Mouse (Mus musculus) MEL (cell line): ENCODE data around the gene Snapc4. TPM values are rescaled to one million over a fixed set of nuclear protein-coding genes. Genes with fewer than 3 reads are reported as not detected.

Source experiments
- DNase-seq: peaks from one replicate; pipeline ENCODE4 v3.0.0; 2011; ENCODE audit warnings: low read depth, low spot score
- H3K27ac ChIP-seq: 2 replicates; pipeline ENCODE4 v1.5.1; 2012; ENCODE audit warnings: low read depth, mild to moderate bottlenecking, control low read depth, low read length, moderate library complexity; ENCODE audit not compliant: control insufficient read depth
- H3K27me3 ChIP-seq, 2 experiments: fragments of 150-350 bp in 1 of 2; sonication (generic) in 1 of 2; 2 replicates each; pipeline ENCODE4 v1.6.1; 2012; ENCODE audit warnings: low read length in 2 of 2, mild to moderate bottlenecking in 2 of 2, improper control_type of control experiment in 1 of 2, moderate library complexity in 1 of 2; ENCODE audit not compliant: insufficient read depth in 2 of 2, control insufficient read depth in 1 of 2
- H3K36me3 ChIP-seq, 2 experiments: 2 replicates each; pipeline ENCODE4 v1.6.1; 2012 to 2014; ENCODE audit warnings: low read length in 2 of 2, improper control_type of control experiment in 1 of 2, inconsistent platforms in 1 of 2, mild to moderate bottlenecking in 1 of 2; ENCODE audit not compliant: insufficient read depth in 2 of 2, control insufficient read depth in 1 of 2
- H3K4me1 ChIP-seq, 2 experiments: fragments of 150-350 bp in 1 of 2; sonication (generic) in 1 of 2; 2 replicates each; pipeline ENCODE4 v1.6.1; 2012; ENCODE audit warnings: low read length in 2 of 2, improper control_type of control experiment in 1 of 2, mild to moderate bottlenecking in 1 of 2; ENCODE audit not compliant: insufficient read depth in 2 of 2, control insufficient read depth in 1 of 2
- H3K4me3 ChIP-seq, 2 experiments: fragments of 150-350 bp in 1 of 2; sonication (generic) in 1 of 2; 2 replicates each; pipeline ENCODE4 v1.5.1; 2012; ENCODE audit warnings: low read depth in 2 of 2, low read length in 2 of 2, mild to moderate bottlenecking in 2 of 2, moderate library complexity in 2 of 2, control low read depth in 1 of 2, improper control_type of control experiment in 1 of 2; ENCODE audit not compliant: control insufficient read depth in 1 of 2, insufficient read depth in 1 of 2
- H3K79me2 ChIP-seq: 2 replicates; pipeline ENCODE4 v1.6.1; 2012; ENCODE audit warnings: mild to moderate bottlenecking, low read length, moderate library complexity; ENCODE audit not compliant: control insufficient read depth, poor library complexity, insufficient read depth
- H3K9ac ChIP-seq: 2 replicates; pipeline ENCODE4 v1.6.1; 2012; ENCODE audit warnings: low read depth, mild to moderate bottlenecking, control low read depth, low read length, moderate library complexity; ENCODE audit not compliant: control insufficient read depth, poor library complexity, severe bottlenecking
- H3K9me3 ChIP-seq: fragments of 150-350 bp; sonication (generic); replicated peaks from 2 replicates; pipeline ENCODE4 v1.6.1; 2012; ENCODE audit warnings: mild to moderate bottlenecking, low read length, improper control_type of control experiment, moderate library complexity; ENCODE audit not compliant: insufficient read depth
- BHLHE40 ChIP-seq: IDR thresholded peaks from 2 replicates; pipeline ENCODE4 v1.6.1; 2012; ENCODE audit warnings: low read depth, mild to moderate bottlenecking, inconsistent platforms, low read length, improper control_type of control experiment, borderline replicate concordance
- CHD1 ChIP-seq: IDR thresholded peaks from 2 replicates; pipeline ENCODE4 v1.6.1; 2012; ENCODE audit warnings: low read depth, mild to moderate bottlenecking, inconsistent platforms, low read length, improper control_type of control experiment
- CHD2 ChIP-seq: IDR thresholded peaks from 2 replicates; pipeline ENCODE4 v1.6.1; 2011; ENCODE audit warnings: low read length, improper control_type of control experiment
- CTCF ChIP-seq, 3 experiments: IDR thresholded peaks in 2 of 3; conservative IDR thresholded peaks in 1 of 3; 2 replicates each; pipeline ENCODE4 v1.5.1; 2011 to 2012; ENCODE audit warnings: low read length in 3 of 3, low read depth in 2 of 3, mild to moderate bottlenecking in 2 of 3, improper control_type of control experiment in 1 of 3, inconsistent platforms in 1 of 3, mixed read lengths in 1 of 3, moderate library complexity in 1 of 3; ENCODE audit not compliant: control insufficient read depth in 1 of 3, insufficient read depth in 1 of 3, poor library complexity in 1 of 3, severe bottlenecking in 1 of 3
- E2F4 ChIP-seq: IDR thresholded peaks from 2 replicates; pipeline ENCODE4 v1.6.1; 2011; ENCODE audit warnings: low read depth, low read length, improper control_type of control experiment, borderline replicate concordance
- ELF1 ChIP-seq: IDR thresholded peaks from 2 replicates; pipeline ENCODE4 v1.6.1; 2014; ENCODE audit warnings: low read depth, mild to moderate bottlenecking, inconsistent platforms, low read length, improper control_type of control experiment, moderate library complexity
- EP300 ChIP-seq, 2 experiments: IDR thresholded peaks; 2 replicates each; pipeline ENCODE4 v1.6.1; 2011; ENCODE audit warnings: improper control_type of control experiment in 2 of 2, low read length in 2 of 2, low read depth in 1 of 2, mild to moderate bottlenecking in 1 of 2
- ETS1 ChIP-seq: IDR thresholded peaks from 2 replicates; pipeline ENCODE4 v1.6.1; 2012; ENCODE audit warnings: low read depth, mild to moderate bottlenecking, inconsistent platforms, low read length, improper control_type of control experiment, moderate library complexity
- GABPA ChIP-seq: IDR thresholded peaks from 2 replicates; pipeline ENCODE4 v1.6.1; 2012; ENCODE audit warnings: low read depth, mild to moderate bottlenecking, inconsistent platforms, low read length, improper control_type of control experiment, moderate library complexity
- GATA1 ChIP-seq: IDR thresholded peaks from 2 replicates; pipeline ENCODE4 v1.6.1; 2011; ENCODE audit warnings: low read depth, low read length, improper control_type of control experiment
- HCFC1 ChIP-seq: IDR thresholded peaks from 2 replicates; pipeline ENCODE4 v1.6.1; 2012; ENCODE audit warnings: low read depth, mild to moderate bottlenecking, inconsistent platforms, low read length, improper control_type of control experiment, moderate library complexity
- JUND ChIP-seq: IDR thresholded peaks from 2 replicates; pipeline ENCODE4 v1.6.1; 2011; ENCODE audit warnings: low read depth, mild to moderate bottlenecking, improper control_type of control experiment, low read length
- KAT2A ChIP-seq: conservative IDR thresholded peaks from 2 replicates; pipeline ENCODE4 v1.6.1; 2012; ENCODE audit warnings: low read depth, low read length, improper control_type of control experiment, inconsistent platforms
- MAFK ChIP-seq: IDR thresholded peaks from 2 replicates; pipeline ENCODE4 v1.6.1; 2011; ENCODE audit warnings: low read depth, mild to moderate bottlenecking, low read length, improper control_type of control experiment, borderline replicate concordance
- MAX ChIP-seq: IDR thresholded peaks from 2 replicates; pipeline ENCODE4 v1.6.1; 2011; ENCODE audit warnings: low read length, improper control_type of control experiment
- MXI1 ChIP-seq: IDR thresholded peaks from 2 replicates; pipeline ENCODE4 v1.6.1; 2011; ENCODE audit warnings: mild to moderate bottlenecking, low read depth, low read length, improper control_type of control experiment
- MYB ChIP-seq: IDR thresholded peaks from 2 replicates; pipeline ENCODE4 v1.6.1; 2011; ENCODE audit warnings: mild to moderate bottlenecking, low read depth, low read length, improper control_type of control experiment
- MYC ChIP-seq: IDR thresholded peaks from 2 replicates; pipeline ENCODE4 v1.6.1; 2011; ENCODE audit warnings: low read depth, mild to moderate bottlenecking, low read length, improper control_type of control experiment, moderate library complexity
- NELFE ChIP-seq: IDR thresholded peaks from 2 replicates; pipeline ENCODE4 v1.6.1; 2011; ENCODE audit warnings: low read depth, low read length, improper control_type of control experiment
- NRF1 ChIP-seq: IDR thresholded peaks from 2 replicates; pipeline ENCODE4 v1.6.1; 2014; ENCODE audit warnings: low read depth, mild to moderate bottlenecking, inconsistent platforms, low read length, improper control_type of control experiment, moderate library complexity; ENCODE audit not compliant: poor library complexity, insufficient read depth, severe bottlenecking
- POLR2A ChIP-seq, 2 experiments: IDR thresholded peaks; 2 replicates each; pipeline ENCODE4 v1.6.1; 2011 to 2012; ENCODE audit warnings: low read length in 2 of 2, mild to moderate bottlenecking in 2 of 2, control low read depth in 1 of 2, improper control_type of control experiment in 1 of 2, low read depth in 1 of 2, moderate library complexity in 1 of 2; ENCODE audit not compliant: control insufficient read depth in 1 of 2, insufficient read depth in 1 of 2, poor library complexity in 1 of 2
- POLR2AphosphoS2 ChIP-seq: IDR thresholded peaks from 2 replicates; pipeline ENCODE4 v1.6.1; 2011; ENCODE audit warnings: low read length, improper control_type of control experiment
- RAD21 ChIP-seq: IDR thresholded peaks from 2 replicates; pipeline ENCODE4 v1.6.1; 2011; ENCODE audit warnings: mild to moderate bottlenecking, low read depth, low read length, improper control_type of control experiment
- RCOR1 ChIP-seq: IDR thresholded peaks from 2 replicates; pipeline ENCODE4 v1.6.1; 2012; ENCODE audit warnings: low read depth, mild to moderate bottlenecking, inconsistent platforms, low read length, improper control_type of control experiment
- SIN3A ChIP-seq: IDR thresholded peaks from 2 replicates; pipeline ENCODE4 v1.6.1; 2012; ENCODE audit warnings: low read length, improper control_type of control experiment, inconsistent platforms
- SMC3 ChIP-seq: IDR thresholded peaks from 2 replicates; pipeline ENCODE4 v1.6.1; 2011; ENCODE audit warnings: low read depth, low read length, improper control_type of control experiment
- TAL1 ChIP-seq: IDR thresholded peaks from 2 replicates; pipeline ENCODE4 v1.6.1; 2012; ENCODE audit warnings: mild to moderate bottlenecking, inconsistent platforms, low read length, moderate library complexity, mixed read lengths
- TBP ChIP-seq: IDR thresholded peaks from 2 replicates; pipeline ENCODE4 v1.8.0; 2011; ENCODE audit warnings: low read depth, low read length, improper control_type of control experiment
- TCF12 ChIP-seq: IDR thresholded peaks from 2 replicates; pipeline ENCODE4 v1.6.1; 2014; ENCODE audit warnings: low read depth, mild to moderate bottlenecking, inconsistent platforms, low read length, improper control_type of control experiment, moderate library complexity
- UBTF ChIP-seq: IDR thresholded peaks from 2 replicates; pipeline ENCODE4 v1.6.1; 2012; ENCODE audit warnings: low read depth, mild to moderate bottlenecking, inconsistent platforms, low read length, improper control_type of control experiment, moderate library complexity, borderline replicate concordance; ENCODE audit not compliant: insufficient read depth
- USF1 ChIP-seq: IDR thresholded peaks from 2 replicates; pipeline ENCODE4 v1.6.1; 2014; ENCODE audit warnings: low read depth, mild to moderate bottlenecking, inconsistent platforms, low read length, improper control_type of control experiment, moderate library complexity
- USF2 ChIP-seq, 2 experiments: IDR thresholded peaks; 2 replicates each; pipeline ENCODE4 v1.6.1; 2011 to 2012; ENCODE audit warnings: improper control_type of control experiment in 2 of 2, low read length in 2 of 2, borderline replicate concordance in 1 of 2, inconsistent platforms in 1 of 2, low read depth in 1 of 2, mild to moderate bottlenecking in 1 of 2; ENCODE audit not compliant: insufficient read depth in 1 of 2
- ZC3H11A ChIP-seq: IDR thresholded peaks from 2 replicates; pipeline ENCODE4 v1.6.1; 2012; ENCODE audit warnings: low read depth, mild to moderate bottlenecking, inconsistent platforms, low read length, improper control_type of control experiment
- ZKSCAN1 ChIP-seq: IDR thresholded peaks from 2 replicates; pipeline ENCODE4 v1.6.1; 2012; ENCODE audit warnings: low read depth, mild to moderate bottlenecking, inconsistent platforms, low read length, improper control_type of control experiment, moderate library complexity
- ZMIZ1 ChIP-seq: IDR thresholded peaks from 2 replicates; pipeline ENCODE4 v1.6.1; 2012; ENCODE audit warnings: low read depth, mild to moderate bottlenecking, inconsistent platforms, low read length, improper control_type of control experiment, moderate library complexity
- ZNF384 ChIP-seq: IDR thresholded peaks from 2 replicates; pipeline ENCODE4 v1.6.1; 2012; ENCODE audit warnings: low read depth, mild to moderate bottlenecking, inconsistent platforms, low read length, improper control_type of control experiment
- polyA plus RNA-seq, 2 experiments: library from polyadenylated mRNA; stranded (reverse) in 1 of 2; unstranded in 1 of 2; fragments of >175 nt in 1 of 2; fragments of >200 nt in 1 of 2; gene quantifications; 2 replicates each; pipeline versions ENCODE4 v1.2.1 to v1.2.4; 2012; ENCODE audit warnings: low replicate concordance in 2 of 2, low read depth in 1 of 2; ENCODE audit not compliant: insufficient read length in 2 of 2, insufficient read depth in 1 of 2, missing spikeins in 1 of 2
- total RNA-seq: library from RNA; depleted of rRNA; stranded (reverse); fragments of 300-350 nt; gene quantifications from 2 replicates; pipeline ENCODE4 v1.2.3, GENCODE M21; 2012

Snapc4 gene
- total and polyA plus RNA-seq, 3 experiments, result 49.3 to 57.6 TPM; not detected in 1

DNA sequence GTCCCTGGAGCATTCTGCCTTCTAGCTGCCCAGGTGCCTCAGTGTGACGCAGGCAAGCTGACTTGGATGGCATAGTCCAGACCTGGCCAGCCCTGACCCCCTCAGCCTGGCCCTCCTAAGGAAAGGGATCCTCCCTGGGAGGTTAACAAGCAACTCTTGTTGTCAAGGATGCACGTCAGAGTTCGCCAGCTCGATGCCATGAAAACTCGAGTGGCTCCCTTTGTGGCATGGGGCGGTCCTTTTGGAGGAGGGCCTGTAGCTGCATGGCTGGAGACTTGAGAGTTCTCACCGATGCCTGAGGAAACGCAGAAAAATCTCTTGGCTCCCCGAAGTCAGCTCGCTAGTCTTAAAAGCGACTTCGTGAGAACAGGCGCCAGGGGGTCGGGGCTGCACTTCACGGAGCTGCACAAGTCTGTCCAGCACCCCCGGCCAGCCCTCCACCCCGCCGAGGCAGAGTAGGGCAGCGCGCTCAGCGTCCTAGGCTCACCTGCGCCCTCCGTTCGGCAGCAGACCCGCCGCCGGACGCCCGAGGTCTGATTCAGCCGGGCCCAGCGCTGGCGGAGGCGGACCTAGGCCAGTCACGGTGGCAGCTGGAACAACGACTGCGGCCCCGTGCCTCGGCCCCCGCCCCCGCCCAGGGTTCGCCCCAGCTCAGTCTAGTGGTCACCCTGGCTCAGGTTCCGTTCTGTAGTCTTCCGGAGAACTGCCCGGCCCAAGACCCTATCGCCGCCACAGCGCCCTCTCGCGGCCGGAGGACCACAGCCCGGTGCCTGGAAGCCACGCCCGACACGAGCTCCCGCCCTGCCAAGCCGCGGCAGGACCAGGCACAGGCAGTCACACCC is 28.3 kb upstream of the Snapc4 start, which contains the start of gene Inpp5e:
TSS of gene Inpp5e (minus strand) at position 689 of the 842 bp plus-strand sequence.
- 0 out of 2 replicates have a peak within 1 kb of the TSS, but pooled peaks have one; percentile 8 for H3K27ac ChIP-seq
- H3K9me3 ChIP-seq, result no peaks in the 10 kb centered on the region
- peaks cover 18% of the 10 kb centered on the region for H3K79me2 ChIP-seq
- H3K27me3 ChIP-seq, result no peaks in the 10 kb centered on the region
- H3K4me1 ChIP-seq, result peaks cover 1 to 19% of the 10 kb centered on the region in 2 experiments; a peak in 3 of 4 replicates
- peak within 1 kb of the TSS; percentile 85 for H3K9ac ChIP-seq
- peak within 1 kb of the TSS; percentile 74 to 83 for H3K4me3 ChIP-seq
- peak; percentile 92 for DNase-seq
- H3K36me3 ChIP-seq, result no peaks in the 10 kb centered on the region; a peak in 1 of 4 replicates
- TF ChIP-seq JUND (no peak), ETS1 (no peak), KAT2A (no peak; the same call in 1 of the 2 replicates), RCOR1 (no peak), MYC (no peak), TAL1 (no peak), UBTF (no peak), MYB (no peak), CHD2 (no peak), RAD21 (no peak), USF1 (no peak), NELFE (peak; percentile 47), TBP (no peak), ELF1 (peak; percentile 74), USF2 (IDR thresholded peaks at IDR 0.05; ENCODE audit: borderline replicate concordance in 1 of 2, insufficient read depth in 1 of 2, low read depth in 1 of 2, low read length in 2 of 2) (no peak), SMC3 (peak; percentile 40; the same call in 1 of the 2 replicates), GATA1 (no peak), ZKSCAN1 (no peak), BHLHE40 (no peak), EP300 (IDR thresholded peaks at IDR 0.05; ENCODE audit: low read depth in 1 of 2, low read length in 2 of 2) (no peak), SIN3A (peak; percentile 68; the same call in 1 of the 2 replicates), ZC3H11A (no peak), CTCF (IDR thresholded peaks at IDR 0.05 in 2 of 3, conservative IDR thresholded peaks at IDR 0.05 in 1 of 3; ENCODE audit: control insufficient read depth in 1 of 3, insufficient read depth in 1 of 3, low read depth in 2 of 3, low read length in 3 of 3, poor library complexity in 1 of 3, severe bottlenecking in 1 of 3) (peak; percentile 50 to 96 (median 89); a peak in 5 of 6 replicates), ZNF384 (no peak), POLR2AphosphoS2 (peak; percentile 72; the same call in 1 of the 2 replicates), NRF1 (no peak), MAFK (no peak), ZMIZ1 (no peak), GABPA (no peak), POLR2A (IDR thresholded peaks at IDR 0.05; ENCODE audit: control insufficient read depth in 1 of 2, insufficient read depth in 1 of 2, low read depth in 1 of 2, low read length in 2 of 2, poor library complexity in 1 of 2) (peak; percentile 62 to 76; a peak in 3 of 4 replicates), CHD1 (no peak), MAX (no peak), E2F4 (no peak), TCF12 (no peak), HCFC1 (peak; percentile 82), MXI1 (no peak)
